Mouse (Mus musculus) liver, embryonic 16.5 days (tissue): ENCODE data around the gene Olfr1066. TPM values are rescaled to one million over a fixed set of nuclear protein-coding genes. Genes with fewer than 3 reads are reported as not detected.

Source experiments
- polyA plus RNA-seq: library from polyadenylated mRNA; unstranded; fragments of >200 nt; fragmentation: Nextera tagmentation; extraction: Ambion mirVana; gene quantifications from 2 replicates; pipeline ENCODE4 v1.2.1, GENCODE M21; 2015

Olfr1066 gene
- polyA plus RNA-seq, 1 experiment from 2014 or later, result not detected

Other genes with a start within 250 kb of the Olfr1066 start
- gene Olfr1046, start 237.0 kb downstream of the Olfr1066 start, polyA plus RNA-seq, result not detected in 2 replicates
- not detected in 2 replicates for gene Olfr1047, start 224.9 kb downstream of the Olfr1066 start, polyA plus RNA-seq
- not detected in 2 replicates for gene Olfr1048, start 216.0 kb downstream of the Olfr1066 start, polyA plus RNA-seq
- not detected in 2 replicates for gene Olfr1049, start 197.9 kb downstream of the Olfr1066 start, polyA plus RNA-seq
- not detected in 2 replicates for gene Olfr1051, start 177.2 kb downstream of the Olfr1066 start, polyA plus RNA-seq
- not detected in 2 replicates for gene Olfr1052, start 163.8 kb downstream of the Olfr1066 start, polyA plus RNA-seq
- gene Olfr1053, start 141.0 kb downstream of the Olfr1066 start, polyA plus RNA-seq, result not detected in 2 replicates
- gene Olfr1054, start 120.8 kb downstream of the Olfr1066 start, polyA plus RNA-seq, result not detected in 2 replicates
- not detected in 2 replicates for gene Olfr1055, start 106.0 kb downstream of the Olfr1066 start, polyA plus RNA-seq
- not detected in 2 replicates for gene Olfr1056, start 93.8 kb downstream of the Olfr1066 start, polyA plus RNA-seq
- gene Olfr1057, start 77.9 kb downstream of the Olfr1066 start, polyA plus RNA-seq, result not detected in 2 replicates
- not detected in 2 replicates for gene Olfr1058, start 67.7 kb downstream of the Olfr1066 start, polyA plus RNA-seq
- gene Olfr1061, start 42.2 kb downstream of the Olfr1066 start, polyA plus RNA-seq, result not detected in 2 replicates
- not detected in 2 replicates for gene Olfr1062, start 29.5 kb downstream of the Olfr1066 start, polyA plus RNA-seq
- not detected in 2 replicates for gene Olfr1065, start 5.7 kb downstream of the Olfr1066 start, polyA plus RNA-seq
- gene Olfr228, start 31.1 kb upstream of the Olfr1066 start, polyA plus RNA-seq, result not detected in 2 replicates
- gene Olfr1076, start 52.2 kb upstream of the Olfr1066 start, polyA plus RNA-seq, result not detected in 2 replicates
- not detected in 2 replicates for gene Olfr1079, start 86.2 kb upstream of the Olfr1066 start, polyA plus RNA-seq
- not detected in 2 replicates for gene Olfr1080, start 102.0 kb upstream of the Olfr1066 start, polyA plus RNA-seq
- not detected in 2 replicates for gene Olfr1082, start 142.7 kb upstream of the Olfr1066 start, polyA plus RNA-seq
- gene Olfr1084, start 183.5 kb upstream of the Olfr1066 start, polyA plus RNA-seq, result not detected in 2 replicates
- gene Olfr1085, start 205.8 kb upstream of the Olfr1066 start, polyA plus RNA-seq, result not detected in 2 replicates
- gene Olfr1086, start 223.8 kb upstream of the Olfr1066 start, polyA plus RNA-seq, result not detected in 2 replicates
- not detected in 2 replicates for gene Olfr1087, start 242.1 kb upstream of the Olfr1066 start, polyA plus RNA-seq